In the genomic region with DNA sequence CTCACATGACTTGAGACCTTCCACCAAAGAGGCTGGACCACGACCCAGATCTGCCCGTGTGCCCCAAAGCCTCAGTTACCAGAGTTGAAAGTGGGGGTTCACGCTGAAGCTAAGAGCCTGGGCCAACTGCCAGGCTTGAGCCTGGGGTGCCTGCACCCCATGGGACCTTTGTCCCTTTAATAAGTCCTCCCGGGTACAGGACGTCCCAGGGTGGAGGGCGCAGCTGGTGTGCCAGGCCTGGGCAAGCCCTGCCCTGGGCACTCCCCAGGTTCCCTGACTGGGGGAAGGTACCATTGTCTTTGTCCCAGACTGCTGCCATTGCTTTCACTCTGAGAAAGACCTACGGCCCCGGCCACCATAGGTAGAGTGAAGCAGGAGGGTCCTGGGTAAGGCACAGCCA, we compare ENCODE assay signal across 27 mouse cellular contexts. TPM values are rescaled to one million over a fixed set of nuclear protein-coding genes. Genes with fewer than 3 reads are reported as not detected.
A peak's percentile ranks its signal among the peaks of the same experiment; 100 is the strongest.
DNase-seq lines count a peak whose midpoint lies in the region; ATAC-seq lines count a peak whose summit lies in the region.
"Had no signal": no experiment of that assay in that cellular context is flagged by ENCODE, and none has a peak within 500 bp of the region (broad histone marks: within the 10 kb centered on the region; RNA-seq: fewer than 3 reads in every experiment).

No protein-coding gene starts in this region.

- H3K4me3 ChIP-seq in forebrain, embryonic 10.5 days, result no peak overlapping the region
- no peak overlapping the region for H3K4me3 ChIP-seq in forebrain, embryonic 14.5 days (ENCODE audit: low read depth, low read length)
- no peak overlapping the region for H3K4me3 ChIP-seq in hindbrain, embryonic 10.5 days
- no peak overlapping the region for H3K4me3 ChIP-seq in hindbrain, embryonic 13.5 days
- H3K4me3 ChIP-seq in neural tube, embryonic 12.5 days, result no peak overlapping the region
- H3K4me3 ChIP-seq: embryonic facial prominence, embryonic 10.5 days; embryonic facial prominence, embryonic 13.5 days; erythroblast, embryonic 14.5 days; forebrain, embryonic 13.5 days; gastrocnemius, adult 2 months; heart, embryonic 15.5 days; hindbrain, embryonic 15.5 days had no signal

- no peak for ATAC-seq in forebrain, embryonic 14.5 days
- ATAC-seq in hindbrain, embryonic 13.5 days (ENCODE audit: low FRiP score), result no peak
- ATAC-seq in neural tube, embryonic 12.5 days (ENCODE audit: low FRiP score, low read depth), result 0 out of 2 replicates have a peak, but pooled peaks have one; percentile 31
- ATAC-seq: activated CD4-positive, CD25-positive, alpha-beta regulatory T cell, adult 4 months; forebrain, embryonic 13.5 days; forebrain, postnatal 0 days had no signal

- H3K9me3 ChIP-seq in forebrain, embryonic 10.5 days, result no peaks in the 10 kb centered on the region
- H3K9me3 ChIP-seq in forebrain, embryonic 14.5 days (replicated peaks; ENCODE audit: control insufficient read depth, low read length), result no peaks in the 10 kb centered on the region
- no peaks in the 10 kb centered on the region for H3K9me3 ChIP-seq in hindbrain, embryonic 10.5 days
- H3K9me3 ChIP-seq in hindbrain, embryonic 13.5 days, result no peaks in the 10 kb centered on the region
- no peaks in the 10 kb centered on the region for H3K9me3 ChIP-seq in neural tube, embryonic 12.5 days
- H3K9me3 ChIP-seq: embryonic facial prominence, embryonic 10.5 days; embryonic facial prominence, embryonic 13.5 days; forebrain, embryonic 13.5 days; heart, embryonic 15.5 days; hindbrain, embryonic 15.5 days had no signal

- no peak for DNase-seq in forebrain, embryonic 10.5 days (ENCODE audit: extremely low spot score, low spot score)
- DNase-seq in forebrain, embryonic 14.5 days (ENCODE audit: low spot score), result no peak
- DNase-seq in hindbrain, embryonic 10.5 days (ENCODE audit: low spot score), result no peak
- DNase-seq in neural tube, embryonic 10.5 days (ENCODE audit: extremely low spot score, low spot score), result no peak
- DNase-seq: adrenal gland, adult 8-10 months; adrenal gland, postnatal 25 days; cerebellum, adult 11-12 months; cerebellum, adult 8-10 months; cerebellum, postnatal 10 days; cerebellum, postnatal 36 days; embryo, embryonic 11 days; forebrain, postnatal 0 days; gastrocnemius, adult 2 months; gastrocnemius, postnatal 14 days; heart, adult 11 months; heart, postnatal 10 days; heart, postnatal 36 days had no signal

- no peak overlapping the region for H3K9ac ChIP-seq in forebrain, embryonic 14.5 days (ENCODE audit: low read length)
- H3K9ac ChIP-seq in hindbrain, embryonic 13.5 days, result no peak overlapping the region
- H3K9ac ChIP-seq in neural tube, embryonic 12.5 days, result no peak overlapping the region
- H3K9ac ChIP-seq: embryonic facial prominence, embryonic 13.5 days; forebrain, embryonic 13.5 days; forebrain, postnatal 0 days; heart, embryonic 15.5 days; hindbrain, embryonic 15.5 days had no signal

- H3K36me3 ChIP-seq in forebrain, embryonic 10.5 days (replicated peaks), result no peaks in the 10 kb centered on the region
- no peaks in the 10 kb centered on the region for H3K36me3 ChIP-seq in forebrain, embryonic 14.5 days (ENCODE audit: control insufficient read depth, insufficient read depth, low read length)
- no peaks in the 10 kb centered on the region for H3K36me3 ChIP-seq in hindbrain, embryonic 10.5 days
- H3K36me3 ChIP-seq in hindbrain, embryonic 13.5 days, result no peaks in the 10 kb centered on the region
- no peaks in the 10 kb centered on the region for H3K36me3 ChIP-seq in neural tube, embryonic 12.5 days
- H3K36me3 ChIP-seq: embryonic facial prominence, embryonic 10.5 days; embryonic facial prominence, embryonic 13.5 days; heart, embryonic 15.5 days; hindbrain, embryonic 15.5 days had no signal

- H3K4me2 ChIP-seq in forebrain, embryonic 14.5 days (ENCODE audit: low read length), result no peak overlapping the region
- no peak overlapping the region for H3K4me2 ChIP-seq in hindbrain, embryonic 13.5 days
- H3K4me2 ChIP-seq in neural tube, embryonic 12.5 days (replicated peaks), result no peak overlapping the region
- H3K4me2 ChIP-seq: embryonic facial prominence, embryonic 13.5 days; forebrain, embryonic 13.5 days; heart, embryonic 11.5 days; heart, embryonic 15.5 days; hindbrain, embryonic 15.5 days had no signal

- peaks cover 76% of the 10 kb centered on the region for H3K27me3 ChIP-seq in forebrain, embryonic 10.5 days (ENCODE audit: poor library complexity, severe bottlenecking)
- H3K27me3 ChIP-seq in forebrain, embryonic 14.5 days (replicated peaks; ENCODE audit: control insufficient read depth, insufficient read depth, low read length), result peaks cover 4% of the 10 kb centered on the region; the same call in 1 of the 2 replicates
- H3K27me3 ChIP-seq in hindbrain, embryonic 10.5 days (ENCODE audit: insufficient read depth, poor library complexity, severe bottlenecking), result peaks cover 64% of the 10 kb centered on the region
- H3K27me3 ChIP-seq in hindbrain, embryonic 13.5 days, result peaks cover 74% of the 10 kb centered on the region
- H3K27me3 ChIP-seq in neural tube, embryonic 12.5 days (replicated peaks), result peaks cover 36% of the 10 kb centered on the region
- H3K27me3 ChIP-seq: heart, embryonic 15.5 days had no signal

- 0 out of 2 replicates have a peak overlapping the region, but pooled peaks have one; percentile 2 for H3K27ac ChIP-seq in forebrain, embryonic 10.5 days
- no peak overlapping the region for H3K27ac ChIP-seq in forebrain, embryonic 14.5 days (ENCODE audit: low read depth, low read length)
- peak overlapping the region; percentile 54 for H3K27ac ChIP-seq in hindbrain, embryonic 10.5 days
- no peak overlapping the region for H3K27ac ChIP-seq in hindbrain, embryonic 13.5 days
- H3K27ac ChIP-seq in neural tube, embryonic 12.5 days, result no peak overlapping the region
- H3K27ac ChIP-seq: embryonic facial prominence, embryonic 10.5 days; embryonic facial prominence, embryonic 13.5 days; forebrain, embryonic 13.5 days; gastrocnemius, adult 2 months; heart, embryonic 15.5 days; hindbrain, embryonic 15.5 days had no signal

- WGBS in forebrain, embryonic 10.5 days, result 68% methylated on average over 8 of the region's 8 CpGs
- 64% methylated on average over 8 of the region's 8 CpGs for WGBS in forebrain, embryonic 14.5 days
- 65% methylated on average over 8 of the region's 8 CpGs for WGBS in hindbrain, embryonic 10.5 days
- 63% methylated on average over 8 of the region's 8 CpGs for WGBS in hindbrain, embryonic 13.5 days
- WGBS in neural tube, embryonic 12.5 days, result 72% methylated on average over 8 of the region's 8 CpGs

- H3K4me1 ChIP-seq in forebrain, embryonic 10.5 days, result peaks cover 50% of the 10 kb centered on the region
- peaks cover 7% of the 10 kb centered on the region for H3K4me1 ChIP-seq in forebrain, embryonic 14.5 days (ENCODE audit: control insufficient read depth, insufficient read depth, low read length)
- H3K4me1 ChIP-seq in hindbrain, embryonic 10.5 days (replicated peaks), result peaks cover 54% of the 10 kb centered on the region
- peaks cover 24% of the 10 kb centered on the region for H3K4me1 ChIP-seq in hindbrain, embryonic 13.5 days (replicated peaks)
- H3K4me1 ChIP-seq in neural tube, embryonic 12.5 days, result peaks cover 20% of the 10 kb centered on the region
- H3K4me1 ChIP-seq: hindbrain, embryonic 15.5 days had no signal

RNA-seq across cellular contexts. Expression of a gene that starts 18.2 kb away (rescaled TPM):
- polyA plus RNA-seq in forebrain, embryonic 10.5 days (2016; fragmentation: Nextera tagmentation; extraction: Ambion mirVana), result 4.4 and 4.7 TPM in 2 replicates
- polyA plus RNA-seq in forebrain, embryonic 14.5 days (2014; fragmentation: Nextera tagmentation; extraction: Ambion mirVana), result 0.57 and 1.1 TPM in 2 replicates
- polyA plus RNA-seq in hindbrain, embryonic 10.5 days (2016; fragmentation: Nextera tagmentation; extraction: Ambion mirVana), result 13.8 and 14.4 TPM in 2 replicates
- 6.7 and 8.1 TPM in 2 replicates for polyA plus RNA-seq in hindbrain, embryonic 13.5 days (2015; fragmentation: Nextera tagmentation; extraction: Ambion mirVana)
- polyA plus RNA-seq in neural tube, embryonic 12.5 days (2016; fragmentation: Nextera tagmentation; extraction: Ambion mirVana), result 14.2 and 16.3 TPM in 2 replicates

Comparison
In these comparisons a context has a peak if more than half of its experiments do, and no peak if none do; other contexts are left out.
1. H3K27ac ChIP-seq: peak in forebrain, embryonic 10.5 days (single experiment) and hindbrain, embryonic 10.5 days (single experiment); none in forebrain, embryonic 14.5 days (single experiment), hindbrain, embryonic 13.5 days (single experiment) and neural tube, embryonic 12.5 days (single experiment).